Mouse (Mus musculus) left cerebral cortex, postnatal 14 days (tissue): ENCODE data around the gene Glrx. TPM values are rescaled to one million over a fixed set of nuclear protein-coding genes. Genes with fewer than 3 reads are reported as not detected.
"Not testable (repeated sequence)": the region's sequence is repeated elsewhere in the genome, so short reads cannot be mapped to it uniquely, and the experiment has no call there.

ENCODE experiments used
- DNase-seq, 2 experiments: peaks; one replicate each; pipeline ENCODE4 v3.0.0; 2021 to 2022; ENCODE audit warnings: low spot score in 2 of 2, mixed read lengths in 1 of 2
- intact Hi-C: fragments of 180-260 bp; cut with DNase I; formaldehyde crosslinking; loops from one replicate; pipeline ENCODE4 v1.15.1; 2025
- total RNA-seq, 2 experiments: library from RNA; stranded (reverse); gene quantifications; 2 replicates each; pipeline ENCODE4 v1.2.3; 2021

Glrx gene
- total RNA-seq, 2 experiments from 2014 or later, result 64.5 to 64.8 TPM

GRCm38 (mm10) chr13:75831710-75832109 lies 8.0 kb upstream of the Glrx start:
- no peak for DNase-seq
- intact Hi-C loops, result no loop called here

DNA sequence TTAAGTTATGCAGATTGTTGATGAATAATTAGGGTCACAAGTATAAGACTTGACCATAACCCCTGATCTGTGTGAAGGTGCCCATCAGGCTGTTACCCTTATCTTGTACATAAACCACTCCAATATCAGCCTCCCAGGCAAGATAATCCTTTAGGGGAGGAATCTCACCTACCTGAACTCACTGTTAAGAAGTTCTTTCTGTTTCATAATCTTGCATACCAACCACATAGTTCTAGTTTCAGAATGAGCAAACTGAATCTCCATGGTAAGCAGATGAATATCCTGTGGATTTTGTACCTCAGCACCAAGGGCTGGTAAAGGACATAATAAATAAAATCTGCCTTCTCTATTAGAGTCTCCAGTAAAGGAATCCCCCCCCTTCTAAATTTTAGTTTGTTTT lies 7.0 kb upstream of the Glrx start:
- intact Hi-C loops, result no loop called here
- no peak for DNase-seq

- no peak for DNase-seq
- intact Hi-C loops, result no loop called here
Measured at GRCm38 (mm10) chr13:75833499-75833898, 6.2 kb upstream of the Glrx start.

- intact Hi-C loops, result no loop called here
- no peak for DNase-seq
Measured at GRCm38 (mm10) chr13:75835461-75835860, 4.2 kb upstream of the Glrx start.

GRCm38 (mm10) chr13:75838506-75838905 lies 1.2 kb upstream of the Glrx start:
- DNase-seq, result no peak
- intact Hi-C loops, result no loop called here

- DNase-seq, result peak; percentile 6 to 8
- intact Hi-C loops, result no loop called here
Measured at GRCm38 (mm10) chr13:75840752-75841285, 1.2 kb downstream of the Glrx start.

- intact Hi-C loops, result no loop called here
- DNase-seq, result no peak
Measured at GRCm38 (mm10) chr13:75841950-75842349, 2.3 kb downstream of the Glrx start.

DNA sequence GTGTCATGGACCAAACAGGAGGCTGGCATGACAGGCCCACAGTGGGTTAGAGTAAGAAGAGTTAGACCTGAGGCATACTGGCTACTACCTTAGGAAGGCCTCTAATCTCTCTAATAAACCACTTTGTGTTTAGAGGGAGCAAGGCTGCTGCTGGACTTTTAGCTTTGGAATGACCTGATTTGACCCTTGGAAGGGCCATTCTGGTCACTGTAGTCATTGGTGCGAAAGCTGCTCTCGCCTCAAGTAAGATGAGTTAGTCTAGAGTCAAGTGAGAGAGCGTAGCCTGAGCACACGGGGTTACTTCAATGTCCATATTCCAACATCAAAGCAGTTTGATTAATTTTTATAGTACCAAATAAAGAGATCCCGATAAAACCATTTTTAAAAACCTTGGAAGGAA lies 3.7 kb downstream of the Glrx start:
- no peak for DNase-seq
- intact Hi-C loops, result no loop called here

GRCm38 (mm10) chr13:75843993-75844683 lies 4.5 kb downstream of the Glrx start:
- intact Hi-C loops, result no loop called here
- no peak for DNase-seq

DNA sequence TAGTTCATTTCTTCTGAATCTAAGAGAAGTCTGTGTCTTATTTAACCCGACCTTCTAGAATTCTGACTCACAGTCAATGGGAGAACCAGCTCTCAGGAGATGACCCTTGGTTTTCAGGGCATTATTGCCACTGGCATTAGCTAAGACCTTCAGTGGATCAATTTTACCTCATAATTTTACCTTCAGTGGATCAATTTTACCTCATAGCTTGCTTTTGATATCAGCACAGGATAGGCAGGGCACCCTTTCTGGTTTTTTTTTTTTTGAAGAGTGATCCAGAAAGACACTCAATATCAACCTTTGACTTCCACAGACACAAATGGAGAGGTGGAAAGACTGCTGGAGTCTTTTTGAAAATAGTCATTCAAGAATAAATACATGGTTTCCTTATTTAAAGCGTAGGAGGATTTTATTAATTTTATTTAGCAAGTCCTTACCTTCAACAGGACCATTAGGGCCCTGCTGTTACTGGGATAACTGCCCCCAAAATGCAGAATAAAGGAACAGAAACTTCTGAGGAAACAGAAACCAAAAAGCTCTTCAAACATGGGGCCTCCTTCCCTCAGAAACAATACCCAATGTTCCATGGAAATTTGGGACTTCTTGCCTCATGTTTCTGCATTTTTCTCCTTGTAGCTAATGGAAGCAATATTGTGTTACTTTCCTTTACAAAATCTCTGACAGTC lies 5.3 kb downstream of the Glrx start:
- DNase-seq, result no peak
- intact Hi-C loops, result no loop called here

GRCm38 (mm10) chr13:75845519-75846166 lies 6.0 kb downstream of the Glrx start:
- intact Hi-C loops, result no loop called here
- DNase-seq, result no peak

GRCm38 (mm10) chr13:75847027-75847426 lies 7.4 kb downstream of the Glrx start:
- DNase-seq, result no peak
- intact Hi-C loops, result no loop called here

DNA sequence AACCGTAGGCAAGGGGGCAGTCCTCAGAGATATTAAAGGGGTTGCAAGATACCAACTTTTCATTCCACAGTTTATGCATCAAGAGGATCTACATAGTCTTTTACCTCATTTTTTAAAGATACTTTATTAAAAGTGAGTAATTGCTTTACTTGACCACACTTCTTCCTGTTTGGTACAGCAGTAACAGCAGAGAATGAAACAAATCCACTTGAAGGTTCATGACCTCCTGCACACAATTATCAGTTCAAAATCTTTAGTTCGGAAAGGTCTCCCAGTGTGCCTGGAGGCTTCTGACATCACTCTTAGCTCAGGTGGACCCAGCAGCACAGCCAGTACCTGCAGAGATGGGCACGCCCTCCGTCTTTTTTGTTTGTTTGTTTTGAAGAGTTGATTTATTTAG lies 12.4 kb downstream of the Glrx start:
- DNase-seq, result no peak
- intact Hi-C loops, result no loop called here

DNA sequence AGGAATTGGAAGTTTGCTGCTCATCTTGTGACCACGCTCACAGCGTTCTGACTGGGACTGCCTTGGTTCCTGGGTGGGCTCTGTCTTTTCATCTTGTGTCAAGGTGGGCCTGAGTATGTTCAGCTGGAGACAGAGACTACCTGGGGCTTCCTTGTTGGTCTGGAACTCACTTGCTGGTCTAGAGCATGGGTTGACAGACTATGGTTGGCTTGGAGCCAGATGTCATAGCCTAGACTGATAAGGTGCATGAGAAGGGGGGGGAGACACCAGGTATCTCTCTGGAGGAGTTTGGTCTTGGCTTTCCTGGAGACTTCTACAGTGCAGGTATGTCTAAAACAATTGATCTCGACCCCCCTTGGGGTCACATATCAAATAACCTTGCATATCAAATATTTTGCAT lies 13.4 kb downstream of the Glrx start:
- no peak for DNase-seq
- intact Hi-C loops, result no loop called here

- intact Hi-C loops, result no loop called here
- DNase-seq, result no peak
Measured at GRCm38 (mm10) chr13:75859264-75859844, 19.7 kb downstream of the Glrx start.

DNA sequence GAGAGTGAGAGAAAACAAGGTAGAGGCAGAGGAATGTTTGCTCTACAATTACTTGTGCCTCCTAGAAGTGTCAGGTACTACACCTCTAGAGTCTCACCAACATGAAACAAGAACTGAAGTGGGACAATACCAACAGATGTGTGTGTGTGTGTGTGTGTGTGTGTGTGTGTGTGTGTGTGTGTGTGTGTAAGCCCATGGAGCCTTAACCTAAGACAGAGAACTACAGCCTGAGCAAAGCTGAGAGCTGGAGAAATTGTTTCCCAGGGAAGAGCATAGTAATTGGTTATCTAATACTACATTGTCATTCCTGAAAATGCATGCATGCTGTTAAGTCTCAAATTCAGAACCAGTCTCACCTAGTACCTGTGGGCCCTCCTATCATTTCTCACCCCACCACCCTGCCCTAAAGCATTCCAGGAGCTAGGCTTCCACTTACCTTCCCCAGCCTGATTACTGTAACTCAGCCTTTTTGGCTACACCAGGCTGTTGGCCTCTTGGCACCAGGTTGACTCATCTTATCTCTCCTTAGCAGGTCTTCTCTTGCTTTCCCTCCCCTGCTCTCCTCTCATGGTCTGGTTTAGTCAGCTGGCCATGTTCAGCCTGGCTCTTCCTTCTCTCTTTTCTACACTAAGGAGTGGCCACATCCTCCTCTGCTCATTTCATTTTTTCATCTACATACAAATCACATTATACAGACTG lies 26.0 kb downstream of the Glrx start:
- DNase-seq, result no peak
- intact Hi-C loops, result no loop called here

GRCm38 (mm10) chr13:75867876-75868275 lies 28.2 kb downstream of the Glrx start:
- intact Hi-C loops, result no loop called here
- DNase-seq, result peak; percentile 25 to 35

- DNase-seq, result no peak
Measured at GRCm38 (mm10) chr13:75874608-75875376, 35.1 kb downstream of the Glrx start.

GRCm38 (mm10) chr13:75876188-75876587 lies 36.5 kb downstream of the Glrx start:
- intact Hi-C loops, result loop anchor here (5.0 kb wide), 1 partner anchor 79 kb away; no protein-coding TSS in a partner anchor
- not testable (repeated sequence) for DNase-seq

More at GRCm38 (mm10) chr13:75874608-75875376, 35.1 kb downstream of the Glrx start:
- intact Hi-C loops, result loop anchor here (5.0 kb wide), 1 partner anchor 77 kb away; no protein-coding TSS in a partner anchor
